Mouse (Mus musculus) thymus, adult 18-20 months (tissue): Measurements from ENCODE around the gene Mapkapk3.

Experiments
- DNase-seq, 2 experiments: peaks; one replicate each; pipeline ENCODE4 v3.0.0; 2022; ENCODE audit warnings: mixed read lengths in 2 of 2

The Mapkapk3 gene

DNA sequence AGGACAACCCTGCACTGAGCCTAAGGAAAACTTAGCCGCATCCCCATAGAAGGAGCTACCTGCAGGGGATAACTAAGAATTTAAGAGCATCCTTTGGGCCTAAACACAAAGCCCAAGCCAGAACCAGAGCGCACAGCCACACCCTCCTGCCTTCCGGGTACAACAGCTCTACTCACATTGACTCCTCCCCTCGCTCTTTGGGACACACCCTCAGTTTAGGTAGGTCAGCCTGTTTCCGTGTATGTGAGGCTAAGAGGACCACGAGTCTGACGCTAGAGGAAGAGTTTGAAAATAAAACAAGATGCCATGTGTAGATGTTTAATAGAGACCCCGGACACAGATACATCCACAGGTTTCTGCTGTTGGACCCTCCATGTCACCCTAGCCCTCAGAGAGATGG, 966 bp downstream of the Mapkapk3 start:
- peak in 1 of 2 experiments; percentile 55 for DNase-seq

DNA sequence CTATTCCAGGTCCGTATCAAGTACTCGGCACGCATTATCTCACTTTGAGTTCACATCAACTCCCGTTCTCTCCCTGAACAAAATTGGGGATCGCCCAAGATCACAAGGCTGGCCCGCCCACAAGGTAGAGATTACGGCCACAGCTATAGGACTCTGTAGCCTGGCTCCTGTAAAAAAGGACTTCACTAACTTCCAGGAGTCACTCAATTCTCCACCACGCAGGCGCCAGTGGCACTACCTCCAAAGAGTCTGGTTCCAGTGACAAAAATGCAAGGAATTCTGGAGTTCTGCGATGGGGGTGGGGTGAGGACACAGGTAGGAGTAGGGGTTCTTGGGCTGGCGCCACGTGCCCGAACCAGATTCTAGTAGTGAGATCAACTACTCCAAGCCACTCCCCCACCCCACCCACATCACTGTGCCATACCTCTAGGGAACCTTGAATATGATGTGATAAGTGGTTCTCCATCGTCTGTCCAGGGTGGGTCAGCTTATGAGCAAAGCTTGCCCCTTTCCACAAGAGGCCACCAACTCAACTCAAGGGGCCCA, 1.5 kb downstream of the Mapkapk3 start:
- DNase-seq, result no peak

DNA sequence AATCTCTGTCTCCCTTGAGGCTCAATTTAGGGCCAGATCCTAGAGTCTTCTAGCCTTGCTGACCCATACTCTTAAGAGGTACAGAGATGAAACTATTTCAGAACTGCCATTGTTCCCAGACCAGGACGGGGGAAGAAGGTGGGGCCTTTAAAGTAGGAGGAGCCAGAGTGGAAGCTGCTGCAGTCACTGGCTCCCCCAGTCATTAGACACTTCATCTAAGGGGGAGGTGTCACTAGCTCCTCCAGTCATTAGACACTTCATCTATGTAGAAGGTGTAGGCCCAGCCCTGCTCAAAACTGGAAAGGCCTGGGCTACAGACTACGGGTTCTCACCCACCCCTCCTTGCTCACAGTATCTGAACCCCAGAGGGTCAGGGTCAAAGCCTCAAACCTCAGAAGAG, 2.4 kb downstream of the Mapkapk3 start:
- no peak for DNase-seq

DNA sequence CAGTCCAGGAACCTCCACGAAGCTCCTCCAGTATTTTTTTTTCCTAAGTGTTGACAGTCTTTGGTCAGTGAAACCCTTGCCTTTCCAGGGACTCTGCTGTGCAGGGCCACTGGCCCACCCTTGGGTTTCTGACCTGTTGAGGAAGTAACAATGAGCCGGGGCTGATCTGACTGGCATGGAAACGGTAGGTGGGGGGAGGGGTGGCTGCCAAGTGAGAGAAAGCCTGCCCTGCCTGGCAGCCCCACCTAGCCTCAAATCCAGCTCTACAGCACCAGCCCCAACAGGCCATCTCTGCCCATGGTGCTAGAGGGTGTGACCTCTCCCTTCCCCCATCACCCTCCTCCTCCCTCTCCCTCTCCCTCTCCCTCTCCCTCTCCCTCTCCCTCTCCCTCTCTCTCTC, 4.7 kb downstream of the Mapkapk3 start:
- no peak for DNase-seq

DNA sequence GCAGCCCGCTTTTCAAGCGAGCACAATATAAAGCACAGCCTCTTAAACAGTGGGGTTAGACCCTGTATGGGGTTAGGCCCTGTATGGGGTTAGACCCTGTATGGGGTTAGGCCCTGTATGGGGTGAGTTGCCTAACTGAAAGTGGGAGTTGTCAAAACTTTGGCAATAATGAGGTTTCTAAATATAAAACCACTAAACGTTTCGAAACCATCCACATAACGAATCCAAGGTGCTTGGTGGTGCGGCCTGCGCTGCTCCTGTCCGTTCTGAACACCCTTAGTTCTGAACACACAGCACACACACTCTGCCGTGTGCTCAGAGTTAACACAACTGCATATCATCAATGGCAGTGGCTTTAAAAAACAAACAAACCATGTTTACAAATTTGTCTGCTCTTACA, 6.7 kb downstream of the Mapkapk3 start:
- DNase-seq, result no peak

DNA sequence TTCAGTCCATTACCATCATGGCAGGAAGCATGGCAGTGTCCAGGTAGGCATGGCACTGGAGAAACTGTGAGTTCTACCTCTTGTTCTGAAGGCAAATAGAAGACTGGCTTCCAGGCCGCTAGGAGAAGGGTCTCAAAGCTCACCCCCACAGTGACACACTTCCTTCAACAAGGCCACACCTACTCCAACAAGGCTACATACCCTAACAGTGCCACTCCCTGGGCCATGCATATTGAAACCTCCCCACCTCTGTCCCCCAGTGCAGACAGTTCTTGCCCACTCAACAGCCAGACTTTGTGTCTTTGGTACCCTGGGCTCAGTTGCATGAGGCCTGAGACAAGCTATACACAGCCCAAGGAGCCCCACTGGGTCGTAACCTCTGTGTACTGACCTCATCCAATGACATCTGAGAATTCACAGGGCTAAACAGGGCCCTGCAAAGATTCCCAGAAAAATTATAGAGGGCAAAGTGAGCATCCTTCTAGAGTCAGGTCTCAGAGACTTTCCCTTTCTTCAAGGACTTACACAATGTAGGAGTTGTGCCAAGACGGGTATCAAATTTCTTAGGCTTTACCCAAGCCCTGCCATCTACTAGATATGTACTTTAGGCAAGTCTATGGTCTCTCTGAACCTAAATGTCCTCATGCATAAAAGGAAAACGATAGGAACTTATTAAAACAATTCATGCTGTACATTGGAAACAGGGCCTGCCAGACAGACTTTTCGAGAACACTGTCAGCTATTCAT, 8.3 kb downstream of the Mapkapk3 start:
- no peak for DNase-seq

DNA sequence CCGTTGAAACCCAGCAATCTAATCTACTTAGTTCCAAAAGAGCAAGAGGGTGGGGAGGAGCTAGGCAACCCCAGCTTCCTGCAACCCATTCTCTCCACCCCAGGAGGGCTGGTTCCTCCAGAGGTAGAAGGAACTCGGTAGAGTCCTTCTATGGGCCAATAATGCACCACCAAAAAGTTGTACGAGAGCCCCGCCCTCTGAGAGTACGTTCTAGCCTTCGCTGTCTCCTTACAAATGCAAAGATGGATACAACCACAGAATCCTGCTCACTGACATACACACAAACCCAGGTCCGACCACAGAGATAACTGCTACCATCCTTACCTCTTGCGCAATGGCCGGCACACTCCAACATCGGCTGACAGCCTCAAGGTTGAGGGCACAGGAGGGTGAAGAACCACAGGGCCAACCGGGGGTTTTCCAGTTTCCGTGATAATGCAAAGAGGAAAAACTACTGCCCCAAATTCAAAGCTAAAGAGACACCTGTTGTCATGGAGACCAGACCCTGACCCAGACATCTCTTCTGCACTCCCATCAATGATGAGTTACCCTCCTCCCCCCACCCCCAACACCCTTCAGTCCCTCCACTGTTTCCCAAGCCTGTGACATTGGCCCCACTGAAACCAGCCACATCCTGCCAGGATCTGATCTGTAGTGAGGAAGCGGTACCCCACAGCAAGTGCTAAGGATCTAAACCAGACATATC, 9.2 kb downstream of the Mapkapk3 start:
- no peak for DNase-seq

DNA sequence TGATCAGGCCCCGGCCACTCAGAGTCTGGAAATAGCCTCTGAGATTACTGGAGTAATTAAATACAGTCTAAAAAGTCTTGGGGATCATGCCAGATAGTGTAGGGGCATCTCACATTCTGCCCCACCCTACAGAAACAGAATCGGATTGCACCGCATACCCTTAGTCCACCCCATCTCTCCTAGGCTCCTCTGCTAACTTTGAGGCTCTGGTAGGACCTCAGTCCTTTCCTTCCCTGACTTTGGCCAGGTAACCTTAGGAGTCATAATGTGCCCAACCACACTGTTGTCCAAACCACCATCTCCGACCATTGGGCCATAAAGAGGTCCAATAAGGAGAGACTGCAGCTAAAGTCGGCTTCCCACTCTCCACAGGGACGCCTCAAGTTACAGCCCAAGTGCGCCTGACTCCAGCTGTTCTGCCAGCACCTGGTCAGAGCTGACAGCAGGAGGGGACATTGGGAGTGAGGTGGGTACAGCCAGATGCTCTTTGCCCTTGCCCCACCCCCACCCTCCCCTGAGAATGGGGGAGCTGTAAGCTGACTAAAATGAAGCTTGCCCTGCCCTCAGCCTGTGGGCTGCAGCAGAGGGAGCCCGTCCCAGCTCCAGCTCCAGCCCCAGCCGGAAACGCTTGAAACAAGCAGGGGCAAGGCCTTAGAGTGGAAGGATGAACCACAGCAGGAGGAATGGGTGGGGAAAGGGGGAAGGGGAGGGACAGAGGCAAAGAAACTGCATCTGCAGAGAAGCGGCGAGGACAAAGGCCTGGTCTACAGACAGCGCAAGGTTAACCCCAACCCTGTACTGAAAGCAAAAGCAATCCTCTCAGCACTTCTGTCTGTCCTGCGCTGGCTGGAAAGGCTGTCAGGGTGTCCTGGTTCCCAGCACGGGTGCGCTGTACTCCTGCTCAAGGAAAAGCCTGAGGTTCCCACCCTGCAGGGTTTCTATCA, 10.0 kb downstream of the Mapkapk3 start:
- no peak for DNase-seq

DNA sequence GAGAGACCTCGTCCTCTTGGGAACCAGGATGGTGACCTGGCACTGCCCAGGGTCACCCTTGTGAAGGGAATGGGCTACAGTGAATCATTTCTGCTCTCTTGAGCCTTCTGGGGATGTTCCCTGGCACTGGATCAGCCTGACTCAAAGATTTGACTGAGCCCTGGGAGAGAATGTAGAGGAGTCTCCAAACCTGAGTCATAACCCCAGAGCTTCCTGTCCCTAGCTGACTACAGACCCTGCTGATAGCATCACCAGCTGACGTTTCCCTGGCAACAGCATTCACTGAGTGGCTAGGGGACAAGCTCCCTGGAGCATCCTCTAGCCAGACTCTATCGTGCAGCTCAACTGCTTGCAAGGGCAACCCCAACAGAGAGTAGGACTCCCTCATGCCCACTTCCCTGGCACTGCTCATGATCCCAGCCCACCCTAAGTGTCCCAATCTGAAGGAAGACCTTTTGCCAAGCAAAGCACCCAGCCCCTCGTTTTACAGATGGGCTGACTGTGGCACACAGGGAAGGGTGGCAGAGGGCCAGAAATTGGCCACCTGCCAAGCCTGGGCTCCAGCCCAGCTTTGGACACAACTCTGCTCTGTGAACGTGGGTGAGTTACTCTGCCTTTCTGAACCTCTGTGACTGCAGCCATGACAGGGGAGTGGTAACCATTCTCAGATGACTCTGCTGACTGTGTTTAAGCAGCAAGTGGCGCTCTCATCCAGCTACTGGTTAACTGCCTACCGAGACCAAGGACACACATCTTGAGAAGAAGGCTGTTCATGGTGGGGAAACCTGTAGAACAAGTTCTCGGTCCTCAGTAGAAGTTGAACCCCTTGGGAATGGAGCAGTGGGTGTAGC, 10.9 kb downstream of the Mapkapk3 start:
- DNase-seq, result no peak

DNA sequence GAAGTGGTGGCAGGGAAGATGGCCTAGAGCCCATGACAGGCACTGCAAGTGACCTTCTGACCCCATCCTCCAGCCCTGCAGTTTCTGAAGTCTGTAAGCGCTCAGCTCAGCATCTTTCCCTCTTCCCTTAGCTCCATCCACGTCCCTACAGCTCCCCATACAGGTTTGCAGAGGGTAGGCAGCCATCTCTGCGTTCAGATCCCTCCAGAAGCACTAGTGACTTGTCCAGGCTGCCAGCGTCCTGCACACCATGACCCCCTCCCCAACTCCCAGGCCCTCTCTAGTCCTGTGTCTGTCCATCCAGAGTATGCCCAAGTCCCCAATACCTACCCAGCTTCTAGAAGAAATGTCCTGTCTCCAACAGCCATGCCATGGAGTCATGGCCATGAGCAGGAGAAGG, 11.6 kb downstream of the Mapkapk3 start:
- DNase-seq, result no peak

DNA sequence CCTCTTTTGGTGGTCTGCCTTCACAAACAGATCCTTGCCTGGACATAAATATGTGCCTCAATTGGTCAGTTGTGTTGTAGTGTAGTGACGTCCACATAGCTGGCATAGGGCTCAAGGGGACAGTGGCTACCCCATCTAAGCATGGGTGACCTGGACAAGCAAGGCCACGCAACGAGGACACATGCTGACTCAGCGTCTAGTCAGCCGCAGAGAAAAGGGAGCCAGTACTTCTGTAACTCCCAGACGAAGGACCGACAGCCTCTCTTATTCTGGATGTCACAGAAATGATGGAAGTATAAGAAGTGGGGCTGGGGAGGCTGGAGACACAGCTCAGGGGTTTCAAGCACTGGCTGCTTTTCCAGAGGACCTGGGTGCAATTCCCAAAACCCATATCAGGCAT, 12.1 kb downstream of the Mapkapk3 start:
- DNase-seq, result no peak

DNA sequence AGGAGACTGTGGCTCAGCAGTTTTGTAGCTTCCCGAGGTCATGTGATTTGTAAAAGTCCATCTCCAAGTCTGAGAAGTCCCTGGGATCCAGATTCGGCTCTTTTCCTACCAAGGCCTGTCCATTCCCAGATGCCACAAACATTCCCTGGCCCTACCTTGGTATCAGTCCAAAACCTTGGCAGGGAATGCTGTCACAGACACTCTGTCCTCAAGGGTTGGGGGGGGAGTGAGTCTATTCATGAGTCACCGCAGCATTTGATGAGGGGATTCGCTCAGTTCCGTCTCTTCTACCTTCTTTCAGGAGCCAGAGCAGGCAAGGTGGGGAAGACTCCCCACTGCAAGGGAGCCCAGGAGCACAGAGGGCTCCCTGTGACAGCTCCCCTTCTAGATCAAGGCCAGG, 14.0 kb downstream of the Mapkapk3 start:
- no peak for DNase-seq

DNA sequence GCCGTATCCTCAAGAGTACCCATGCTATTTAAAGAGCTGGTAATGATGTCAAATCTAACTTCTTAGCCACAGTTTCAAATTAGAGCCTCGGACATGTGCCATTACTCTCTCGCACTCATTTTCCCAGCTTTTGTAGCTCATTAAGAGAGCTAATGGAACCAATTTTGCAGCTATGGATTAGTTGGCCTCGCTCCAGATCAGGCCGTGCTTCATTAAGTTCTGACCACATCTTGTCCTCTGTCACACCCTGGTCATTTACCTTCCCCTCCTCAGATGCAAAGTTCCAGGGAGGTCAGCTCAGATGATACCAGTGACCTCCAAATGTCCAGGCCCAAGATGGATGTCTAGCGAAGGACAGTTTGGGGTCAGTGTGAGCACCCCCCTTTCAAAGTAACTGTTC, 14.9 kb downstream of the Mapkapk3 start:
- DNase-seq, result no peak

DNA sequence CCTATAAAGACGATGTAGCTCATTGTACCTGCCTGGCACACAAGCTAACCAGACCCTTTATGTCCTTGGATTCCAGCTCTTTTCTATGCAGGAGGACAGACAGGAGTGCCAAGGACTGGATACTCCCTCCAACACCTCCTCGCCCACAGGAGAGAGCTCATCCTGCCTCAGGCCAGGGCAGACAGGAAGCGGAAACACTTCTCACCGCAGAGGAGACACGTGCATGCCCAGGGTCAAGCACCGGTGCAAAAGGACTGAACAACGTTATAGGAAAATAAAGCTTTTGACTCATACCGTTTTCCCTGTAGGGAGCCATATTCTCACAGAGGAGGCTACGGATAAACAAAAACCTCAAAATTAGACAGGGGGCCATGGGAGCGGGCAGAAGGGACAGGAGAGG, 16.5 kb downstream of the Mapkapk3 start:
- DNase-seq, result no peak

DNA sequence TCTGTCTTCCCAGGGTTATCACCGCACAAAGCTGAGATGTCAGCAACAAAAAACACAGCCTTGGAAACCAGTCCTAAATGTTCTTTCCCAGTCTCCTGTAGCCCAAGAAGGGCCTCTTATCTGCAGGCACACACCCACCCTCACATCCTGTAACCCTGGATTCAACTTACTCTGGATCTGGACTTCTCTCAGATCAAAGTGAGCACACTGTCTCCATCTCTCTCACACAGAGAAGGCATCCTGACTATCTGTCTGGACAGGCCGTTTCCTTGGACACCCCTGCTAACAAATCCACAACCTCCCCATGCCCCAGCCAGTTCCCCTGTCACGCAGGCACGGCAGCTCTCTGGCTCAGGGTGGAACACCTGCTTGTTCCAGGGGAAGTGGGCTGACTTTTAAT, 17.4 kb downstream of the Mapkapk3 start:
- no peak for DNase-seq

DNA sequence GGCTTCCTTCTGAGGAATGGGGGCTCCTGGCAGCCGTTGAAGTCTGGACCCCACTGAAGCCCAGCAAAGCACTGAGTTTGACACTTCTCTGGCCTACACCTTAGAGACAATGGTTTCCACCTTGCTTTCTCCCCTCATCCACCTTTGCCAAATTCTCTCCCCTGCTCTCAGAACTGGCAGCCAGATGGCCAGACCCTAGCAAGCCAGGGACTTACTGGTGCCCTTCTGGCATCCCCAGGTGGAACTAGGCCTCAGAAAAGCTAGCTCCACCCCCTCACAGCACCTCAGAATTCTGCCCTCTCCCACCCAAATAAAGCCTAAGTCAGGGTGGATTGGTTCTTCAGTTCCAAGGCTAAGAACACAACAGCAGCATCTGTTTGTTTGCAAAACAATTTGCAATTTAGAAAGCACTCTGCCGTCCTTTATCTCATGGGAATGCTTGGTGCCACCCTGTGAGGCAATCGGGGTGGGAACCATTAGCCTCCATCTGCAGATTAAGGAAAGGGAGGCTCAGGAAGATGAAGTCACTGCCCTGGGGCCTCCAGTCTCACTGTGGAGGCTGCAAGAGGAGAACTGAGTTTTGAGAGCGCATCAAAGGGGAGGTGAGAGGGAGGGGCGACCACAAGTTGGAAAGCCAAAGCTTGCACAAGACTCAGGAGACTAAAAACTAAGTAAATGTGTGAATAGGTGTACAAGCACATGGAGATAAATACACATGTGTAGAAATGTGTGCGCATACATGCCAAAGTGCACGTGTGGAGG, 18.3 kb downstream of the Mapkapk3 start:
- no peak for DNase-seq

DNA sequence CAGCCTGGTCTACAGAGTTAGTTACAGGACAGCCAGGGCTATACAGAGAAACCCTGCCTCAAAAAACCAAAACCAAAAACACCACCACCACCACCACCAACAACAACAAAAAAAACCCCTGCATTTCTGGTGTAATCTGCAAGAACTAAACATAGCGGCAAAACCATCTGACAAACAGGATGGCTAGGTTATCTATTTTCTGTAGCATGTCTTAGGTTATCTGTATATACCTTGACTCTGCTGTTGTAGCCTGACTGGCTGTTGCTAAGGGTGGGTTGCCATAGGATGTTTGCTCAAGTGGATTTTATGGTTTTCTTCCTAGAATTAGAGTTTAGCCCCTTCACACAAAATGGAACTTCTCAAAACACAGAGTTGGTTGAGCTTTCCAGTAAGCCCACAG, 19.9 kb downstream of the Mapkapk3 start:
- DNase-seq, result no peak

DNA sequence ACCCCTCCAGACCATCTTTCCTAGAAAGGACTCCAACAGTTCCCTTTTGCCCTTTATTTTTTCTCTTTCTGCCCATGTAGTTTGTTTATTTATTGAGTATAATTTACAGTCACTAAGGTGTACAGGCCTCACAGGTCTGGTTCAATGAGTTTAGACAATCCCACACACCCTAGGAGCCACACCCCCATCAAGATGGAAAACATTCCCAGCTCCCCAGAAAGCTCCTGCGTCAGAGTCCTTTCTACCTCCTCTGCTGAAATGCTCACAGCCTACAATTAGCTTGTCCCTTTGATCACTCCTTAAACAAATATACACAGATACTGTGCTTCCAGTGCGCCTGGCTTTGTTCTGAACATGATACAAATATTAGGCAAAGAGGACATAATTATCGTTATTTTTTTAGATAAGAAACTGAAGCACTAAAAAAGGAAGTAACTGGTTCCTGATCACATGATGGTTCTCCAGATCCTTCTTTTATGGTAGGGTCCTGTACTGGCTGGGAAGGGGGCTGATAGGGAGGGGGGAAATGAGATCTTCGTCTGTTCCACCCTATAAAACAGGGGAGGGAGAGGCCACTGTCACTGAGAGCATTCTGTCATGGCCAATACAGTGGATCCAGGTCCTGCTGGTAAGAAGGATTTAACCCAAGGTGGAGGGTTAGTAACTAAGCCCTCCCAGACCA, 21.8 kb downstream of the Mapkapk3 start:
- no peak for DNase-seq

DNA sequence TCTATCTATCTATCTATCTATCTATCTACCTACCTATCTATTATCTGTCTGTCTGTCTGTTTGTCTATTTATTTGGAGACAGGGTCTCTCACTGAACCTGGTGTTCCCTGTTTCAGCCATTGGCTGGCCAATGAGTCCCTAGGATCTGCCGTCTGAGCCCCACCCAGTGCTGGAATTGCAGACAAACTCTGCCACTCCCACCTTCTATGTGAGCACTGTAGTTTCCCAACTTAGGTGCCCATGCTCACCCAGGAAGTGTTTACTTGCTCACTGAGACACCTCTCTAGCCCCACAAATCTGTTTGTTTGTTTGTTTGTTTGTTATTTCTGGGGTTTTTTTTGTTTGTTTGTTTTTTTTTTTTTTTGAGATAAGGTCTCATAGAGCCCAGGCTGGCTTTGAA, 22.6 kb downstream of the Mapkapk3 start:
- DNase-seq, result no peak

DNA sequence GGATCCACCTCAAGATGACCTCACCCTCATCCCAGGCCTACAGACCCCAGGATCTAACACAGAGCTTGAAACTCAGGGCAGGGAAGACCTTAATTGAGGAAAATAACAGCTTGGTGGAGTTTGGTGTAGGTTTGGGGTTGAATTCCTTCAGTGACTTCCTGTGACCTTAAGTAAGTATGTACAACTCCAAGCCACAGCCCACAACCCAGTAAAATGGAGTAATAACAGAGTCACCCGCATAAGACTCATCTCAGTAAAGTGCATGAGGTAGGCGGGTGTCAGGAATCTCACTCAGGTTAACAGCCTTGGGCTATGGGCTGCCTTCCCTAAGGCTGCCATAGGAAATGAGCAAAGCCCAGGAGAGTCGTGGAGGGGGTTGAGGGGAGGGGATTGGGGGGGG, 24.9 kb downstream of the Mapkapk3 start:
- no peak for DNase-seq

DNA sequence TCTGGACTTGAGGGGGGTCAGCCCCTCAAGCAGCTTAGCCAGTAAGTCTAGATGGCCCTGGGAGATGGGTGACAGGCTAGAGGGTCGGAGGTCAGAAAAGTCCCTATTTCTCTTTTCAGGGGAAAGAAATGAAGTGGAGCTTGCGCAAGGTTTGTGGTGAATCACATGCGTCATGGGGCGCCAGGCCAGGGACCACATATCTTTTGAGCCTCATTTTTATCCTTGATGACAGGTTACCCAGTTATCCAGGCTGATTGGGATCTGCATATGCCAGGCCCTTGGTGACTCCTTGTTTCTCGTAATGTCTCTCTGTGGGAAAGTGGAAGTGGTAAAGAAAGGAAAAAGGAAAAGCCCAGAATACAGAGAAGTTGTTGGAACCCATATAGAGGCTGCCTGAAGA, 25.8 kb downstream of the Mapkapk3 start:
- no peak for DNase-seq
